Mouse (Mus musculus) inflammation-experienced regulatory T-cells, adult 6 months (primary cell): ENCODE data around the gene Apobec3. TPM values are rescaled to one million over a fixed set of nuclear protein-coding genes. Genes with fewer than 3 reads are reported as not detected.

Source experiments
- ATAC-seq: one replicate; pipeline ENCODE4 v1.8.0; 2017
- polyA plus RNA-seq, 3 experiments: library from polyadenylated mRNA; unstranded; fragments of 100-300 nt; shearing (Covaris generic); gene quantifications; one replicate each; pipeline ENCODE4 v1.2.1; 2017

The Apobec3 gene
- 100 to 1,000 TPM; 509 to 683 (median 543) TPM for polyA plus RNA-seq

DNA sequence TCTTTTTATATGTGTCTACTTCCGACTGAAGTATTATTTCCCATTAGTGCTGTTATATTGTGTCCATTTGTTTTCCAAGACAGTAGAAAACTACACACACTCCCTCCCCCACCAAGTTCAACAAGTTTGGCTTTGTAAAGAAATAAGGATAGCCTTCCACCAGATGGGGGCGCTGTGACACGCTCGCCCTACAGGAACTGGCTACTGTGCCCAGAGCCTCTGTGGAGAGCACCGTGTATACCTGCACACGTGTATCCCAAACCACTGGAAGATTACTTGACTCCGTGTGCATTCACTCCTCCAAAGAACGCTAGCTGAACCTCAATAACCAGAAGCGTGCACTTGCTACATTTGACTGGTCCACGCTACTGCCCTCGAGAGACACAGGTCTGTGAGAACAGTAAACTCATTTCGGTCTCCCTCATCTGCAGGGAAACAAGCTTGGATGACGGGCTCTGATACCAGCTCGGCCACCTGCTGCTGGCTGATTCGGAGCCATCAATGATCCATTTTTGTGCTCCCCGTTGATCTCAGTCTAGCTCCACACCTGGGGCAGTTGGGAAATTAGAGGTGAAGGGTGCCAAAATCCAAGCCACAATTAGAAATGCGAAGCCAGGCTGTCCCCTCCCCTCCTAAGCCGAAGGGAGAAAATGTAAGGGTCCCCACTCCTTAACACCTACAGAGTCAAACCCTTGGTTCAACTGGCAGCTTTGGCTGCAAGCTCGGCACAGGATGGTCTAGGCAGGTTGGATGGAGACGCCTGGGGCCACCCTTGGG, at the start of gene Apobec3:
Gene Apobec3, plus strand, starts transcription at position 224 of the 777 bp plus-strand sequence.
- peak; percentile 58 for ATAC-seq

DNA sequence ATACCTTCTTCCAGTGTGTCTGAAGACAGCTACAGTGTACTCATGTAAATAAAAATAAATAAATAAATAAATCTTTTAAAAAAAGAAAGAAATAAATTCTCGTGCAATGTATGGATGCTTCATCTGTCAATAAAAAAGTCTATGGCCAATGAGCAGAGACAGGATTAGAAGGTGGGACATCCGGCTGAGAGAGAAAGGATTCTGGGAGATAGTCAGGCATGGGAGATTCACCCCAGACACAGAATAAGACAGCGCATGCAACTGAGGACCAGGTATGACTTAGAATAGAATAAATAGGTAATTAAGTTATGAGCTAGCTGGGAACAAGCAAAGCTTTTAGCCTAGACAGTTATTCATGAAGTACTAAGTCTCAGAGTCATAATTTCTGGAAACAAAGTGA, 48.5 kb upstream of the Apobec3 start:
- no peak for ATAC-seq

DNA sequence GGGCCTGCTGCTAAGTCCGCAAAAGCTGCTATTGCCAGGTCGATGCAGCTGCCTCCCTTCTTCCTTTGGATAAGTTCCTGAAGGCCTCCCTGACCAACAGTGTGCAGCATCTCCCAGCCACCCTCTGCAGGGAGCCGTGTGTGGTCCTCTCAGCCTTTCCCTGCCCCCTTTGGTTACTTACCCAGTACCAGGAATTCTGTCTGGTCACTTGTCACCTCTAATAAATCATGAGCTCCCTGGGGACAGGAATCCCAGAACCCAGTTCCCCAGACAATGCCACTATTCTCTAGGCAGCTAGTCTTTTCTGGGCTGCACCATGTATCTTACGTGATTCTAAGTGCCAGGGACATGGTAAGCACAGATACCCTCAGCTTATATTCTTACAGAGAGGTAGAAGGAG, 45.5 kb upstream of the Apobec3 start:
- ATAC-seq = no peak

DNA sequence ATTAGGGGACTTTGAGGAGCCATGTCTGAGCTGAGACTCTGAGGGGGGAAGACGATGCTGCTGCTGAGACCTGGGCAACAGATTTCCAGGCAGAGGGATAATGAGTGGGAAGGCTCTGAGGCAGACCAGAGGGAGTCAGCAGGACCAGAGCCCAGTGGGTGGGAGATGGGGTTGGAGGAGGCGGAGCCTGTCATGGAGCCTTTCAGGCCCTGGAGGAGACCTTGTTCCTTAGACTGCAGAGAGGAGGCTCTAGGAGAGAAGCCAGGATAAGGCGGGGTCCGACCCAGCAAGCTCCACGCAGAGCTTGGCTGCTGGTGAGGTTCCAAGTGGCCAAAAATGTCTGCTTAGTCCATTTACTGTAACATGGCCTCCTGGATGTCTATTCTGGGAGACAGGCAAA, 44.4 kb upstream of the Apobec3 start:
- no peak for ATAC-seq

DNA sequence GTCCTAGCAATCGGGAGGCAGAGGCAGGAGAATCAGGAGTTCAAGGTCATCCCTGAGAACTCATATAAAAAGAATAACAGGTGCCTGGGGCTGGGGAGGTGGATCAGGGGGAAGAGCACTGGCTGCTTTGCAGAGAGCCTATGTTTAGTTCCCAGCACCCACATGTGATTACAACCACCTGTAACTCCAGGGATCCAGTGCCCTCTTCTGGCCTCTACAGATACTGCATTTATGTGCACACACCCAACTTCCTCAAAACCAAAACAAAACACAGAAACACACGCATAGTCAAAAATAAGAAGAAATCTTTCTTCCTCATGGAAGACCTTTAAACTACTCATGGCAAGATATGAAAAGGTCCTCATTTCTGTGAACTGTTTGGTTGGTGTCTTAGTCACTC, 41.3 kb upstream of the Apobec3 start:
- ATAC-seq = no peak

- no peak for ATAC-seq
Measured at GRCm38 (mm10) chr15:79858979-79859378, 32.5 kb upstream of the Apobec3 start.

DNA sequence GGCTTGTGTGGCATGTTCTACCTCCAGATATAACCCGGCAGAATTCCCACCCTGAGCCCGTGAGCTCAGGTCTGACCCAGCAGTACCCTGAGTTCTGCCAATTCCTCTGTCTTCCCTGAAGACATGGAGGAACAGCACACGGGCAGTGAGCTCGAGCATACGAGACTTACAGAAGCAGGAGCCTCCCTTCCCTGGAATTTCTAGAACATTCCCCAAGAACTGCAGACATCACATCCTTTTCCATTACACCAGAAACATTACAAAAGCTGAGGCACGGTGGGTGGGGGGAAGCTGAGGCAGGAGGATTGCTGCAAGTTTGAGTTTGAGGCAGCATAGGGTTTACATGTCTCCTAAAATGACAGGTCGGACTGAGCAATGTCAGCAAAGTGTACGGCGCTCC, 31.6 kb upstream of the Apobec3 start:
- ATAC-seq = no peak

DNA sequence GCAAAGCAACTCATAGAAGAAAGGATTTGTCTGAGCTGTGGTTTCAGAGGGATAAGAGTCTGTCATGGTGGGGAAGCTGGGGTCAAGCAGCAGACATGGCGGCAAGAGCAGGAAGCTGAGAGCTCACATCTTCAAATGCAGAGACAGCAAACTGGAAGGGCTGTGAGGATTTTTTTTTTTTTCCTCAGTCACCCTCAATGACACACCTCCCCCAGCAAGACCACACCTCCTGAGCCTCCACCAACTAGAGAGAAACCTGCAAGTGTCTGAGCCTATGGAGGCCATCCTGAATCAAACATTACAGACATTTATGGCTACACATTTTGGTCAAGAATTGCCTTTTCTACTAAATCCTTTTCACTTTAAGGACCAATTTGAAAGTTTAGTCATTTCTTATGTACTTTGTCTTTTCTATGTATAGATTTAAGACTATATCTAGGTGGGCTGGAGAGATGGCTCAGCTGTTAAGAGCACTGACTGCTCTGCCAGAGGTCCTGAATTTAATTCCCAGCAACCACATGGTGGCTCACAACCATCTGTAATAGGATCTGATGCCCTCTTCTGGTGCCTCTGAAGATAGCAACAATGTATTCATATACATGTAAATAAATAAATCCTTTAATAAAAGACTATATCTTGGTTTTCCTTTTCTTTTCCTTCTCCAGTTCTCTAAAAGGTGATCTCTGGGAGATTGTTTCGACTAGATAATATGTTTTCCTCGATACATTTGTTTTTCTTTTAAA, 24.0 kb upstream of the Apobec3 start:
- ATAC-seq = no peak

DNA sequence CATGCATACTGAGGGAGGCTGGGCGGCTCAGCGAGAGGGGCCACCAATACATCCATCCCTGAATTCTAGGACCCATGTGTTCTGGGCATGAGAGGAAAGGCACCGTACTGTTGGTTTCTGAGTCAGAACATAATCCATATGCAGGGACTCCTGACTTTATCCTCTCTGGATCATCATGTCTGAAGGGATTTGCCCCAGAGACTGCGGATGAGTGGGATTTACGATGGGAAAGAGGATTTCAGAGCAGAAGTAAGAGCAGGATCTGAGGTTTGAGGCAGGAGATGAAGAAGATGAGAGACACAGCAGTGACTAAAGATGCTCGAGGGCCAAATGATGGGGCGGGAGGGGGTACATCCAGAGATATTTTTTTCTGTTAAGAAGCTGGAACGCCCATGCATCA, 17.9 kb upstream of the Apobec3 start:
- no peak for ATAC-seq

GRCm38 (mm10) chr15:79873995-79874394, 17.5 kb upstream of the Apobec3 start:
- ATAC-seq = no peak

GRCm38 (mm10) chr15:79875261-79875995, 16.0 kb upstream of the Apobec3 start:
- ATAC-seq = no peak

- no peak for ATAC-seq
Measured at GRCm38 (mm10) chr15:79878725-79879136, 12.7 kb upstream of the Apobec3 start.

GRCm38 (mm10) chr15:79879319-79879718, 12.1 kb upstream of the Apobec3 start:
- ATAC-seq = no peak

DNA sequence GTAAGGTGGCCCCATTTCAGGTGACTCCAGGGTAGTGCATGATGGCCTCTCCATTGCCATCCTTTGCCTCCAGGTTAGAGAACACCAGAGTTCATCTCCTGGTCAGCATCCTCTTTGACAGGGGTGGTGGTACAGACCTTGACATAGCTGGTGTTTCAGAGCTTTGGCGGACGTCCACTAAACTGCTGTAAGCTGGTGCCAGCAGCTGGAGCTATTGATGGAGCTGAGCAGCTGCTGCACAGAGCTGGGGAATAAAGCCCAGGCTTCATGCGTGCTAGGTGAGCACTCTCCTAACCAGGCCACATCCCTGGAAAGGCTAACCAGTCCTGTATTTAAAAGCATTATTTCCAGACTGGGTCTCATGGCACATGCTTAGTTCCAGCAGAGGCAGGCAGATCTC, 11.0 kb upstream of the Apobec3 start:
- ATAC-seq = no peak

GRCm38 (mm10) chr15:79882623-79883267, 8.7 kb upstream of the Apobec3 start:
- ATAC-seq = peak; percentile 51

DNA sequence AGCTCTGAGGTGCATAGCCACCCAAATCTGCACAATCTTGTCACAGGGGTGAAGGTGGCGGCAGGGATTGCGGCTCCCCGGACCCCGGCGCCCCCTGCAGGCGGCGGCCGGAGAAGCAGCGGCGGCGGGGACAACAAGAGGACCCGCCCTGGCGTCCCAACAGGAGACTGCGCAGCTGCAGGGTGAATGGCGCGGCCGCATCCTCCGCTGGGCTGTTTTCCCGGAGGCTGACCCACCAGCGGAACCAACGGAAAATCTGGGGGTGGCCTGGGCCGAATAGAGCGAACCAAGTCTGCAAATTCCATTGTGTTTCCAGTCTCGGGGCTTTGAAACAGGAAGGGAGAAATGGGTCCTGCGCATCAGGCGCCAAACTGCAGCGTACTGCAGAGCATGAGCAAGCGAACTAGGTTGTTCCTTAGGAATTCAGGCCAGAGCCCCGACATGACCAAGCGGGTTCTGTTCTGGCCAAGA, 8.1 kb upstream of the Apobec3 start:
- peak; percentile 92 for ATAC-seq

GRCm38 (mm10) chr15:79884820-79885219, 6.6 kb upstream of the Apobec3 start:
- ATAC-seq = no peak

DNA sequence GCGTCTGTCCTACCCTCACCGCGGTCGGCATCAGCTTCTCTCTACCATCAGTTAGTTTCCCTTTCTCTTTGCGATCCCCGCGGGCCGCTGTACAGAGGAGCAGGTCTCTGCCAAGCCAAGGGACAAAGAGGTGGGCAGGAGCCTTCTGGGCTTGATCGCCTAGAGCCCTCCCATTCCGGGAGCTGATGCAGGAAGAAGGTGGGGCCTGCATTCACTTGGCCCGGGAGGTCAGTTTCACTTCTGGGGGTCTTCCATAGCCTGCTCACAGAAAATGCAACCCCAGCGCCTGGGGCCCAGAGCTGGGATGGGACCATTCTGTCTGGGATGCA, 718 bp downstream of the Apobec3 start:
- ATAC-seq = peak; percentile 48

- no peak for ATAC-seq
Measured at GRCm38 (mm10) chr15:79892995-79893823, 1.8 kb downstream of the Apobec3 start.

GRCm38 (mm10) chr15:79893824-79894123, 2.3 kb downstream of the Apobec3 start:
- no peak for ATAC-seq

DNA sequence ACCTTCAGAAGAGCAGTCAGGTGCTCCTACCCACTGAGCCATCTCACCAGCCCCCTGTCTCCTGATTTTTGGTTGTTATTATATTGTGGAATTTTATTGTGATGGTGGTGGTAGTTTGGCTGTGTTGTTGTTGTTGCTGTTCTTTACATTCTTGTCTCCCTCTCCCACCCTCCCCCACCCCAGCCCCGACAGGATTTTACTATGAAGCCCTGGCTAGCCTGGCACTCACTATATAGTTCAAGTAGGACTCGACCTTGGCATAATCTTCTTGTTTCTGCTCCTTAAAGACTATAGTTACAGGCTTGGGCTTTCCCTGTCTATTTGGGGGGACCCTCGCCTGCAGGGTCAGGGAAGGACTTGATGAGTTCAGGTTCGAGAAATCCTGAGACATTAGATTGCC, 2.9 kb downstream of the Apobec3 start:
- no peak for ATAC-seq
